Mouse (Mus musculus) left cerebral cortex, adult 2 months (tissue): ENCODE results near the gene Rpa2. TPM values are rescaled to one million over a fixed set of nuclear protein-coding genes. Genes with fewer than 3 reads are reported as not detected.
"Not testable (repeated sequence)": the region's sequence is repeated elsewhere in the genome, so short reads cannot be mapped to it uniquely, and the experiment has no call there.

Experiments used
- DNase-seq, 2 experiments: peaks; one replicate each; pipeline ENCODE4 v3.0.0; 2021 to 2022; ENCODE audit warnings: low spot score in 2 of 2, mixed read lengths in 1 of 2; ENCODE audit errors: extremely low spot score in 1 of 2
- H3K27ac ChIP-seq: fragments of 200-600 bp; 2 replicates; pipeline ENCODE4 v1.8.1; 2022
- H3K4me3 ChIP-seq: fragments of 200-600 bp; 2 replicates; pipeline ENCODE4 v1.8.1; 2022
- CTCF ChIP-seq: fragments of 200-600 bp; IDR thresholded peaks from 2 replicates; pipeline ENCODE4 v1.8.1; 2022; ENCODE audit warnings: antibody characterized with exemption, mild to moderate bottlenecking, moderate library complexity
- intact Hi-C: fragments of 180-260 bp; cut with DNase I; formaldehyde crosslinking; loops from one replicate; pipeline ENCODE4 v1.15.1; 2025
- long read RNA-seq, 2 experiments: library from polyadenylated mRNA; stranded (forward); transcript quantifications; one replicate each; pipeline ENCODE4 v2.0.0; 2021; ENCODE audit warnings: borderline mapping rate in 2 of 2
- total RNA-seq, 2 experiments: library from RNA; stranded (reverse); gene quantifications; 2 replicates each; pipeline ENCODE4 v1.2.3; 2021

Rpa2 gene
- total RNA-seq = 10 to 100 TPM; 13.0 to 16.2 TPM
- long read RNA-seq, experiment 1, transcript Rpa2-201 (9 exons, 1,813 nt) = major isoform, 18 of 23 reads
- long read RNA-seq, experiment 1, partial matches to known transcripts = 4 of 23 reads
- long read RNA-seq, experiment 1, other reads (novel, unspliced or antisense) = 1 of 23 reads
- long read RNA-seq, experiment 2, transcript Rpa2-201 (9 exons, 1,813 nt) = major isoform, 12 of 13 reads
- long read RNA-seq, experiment 2, partial matches to known transcripts = 1 of 13 reads
- long read RNA-seq, experiment 2, other reads (novel, unspliced or antisense) = 0 of 13 reads

DNA sequence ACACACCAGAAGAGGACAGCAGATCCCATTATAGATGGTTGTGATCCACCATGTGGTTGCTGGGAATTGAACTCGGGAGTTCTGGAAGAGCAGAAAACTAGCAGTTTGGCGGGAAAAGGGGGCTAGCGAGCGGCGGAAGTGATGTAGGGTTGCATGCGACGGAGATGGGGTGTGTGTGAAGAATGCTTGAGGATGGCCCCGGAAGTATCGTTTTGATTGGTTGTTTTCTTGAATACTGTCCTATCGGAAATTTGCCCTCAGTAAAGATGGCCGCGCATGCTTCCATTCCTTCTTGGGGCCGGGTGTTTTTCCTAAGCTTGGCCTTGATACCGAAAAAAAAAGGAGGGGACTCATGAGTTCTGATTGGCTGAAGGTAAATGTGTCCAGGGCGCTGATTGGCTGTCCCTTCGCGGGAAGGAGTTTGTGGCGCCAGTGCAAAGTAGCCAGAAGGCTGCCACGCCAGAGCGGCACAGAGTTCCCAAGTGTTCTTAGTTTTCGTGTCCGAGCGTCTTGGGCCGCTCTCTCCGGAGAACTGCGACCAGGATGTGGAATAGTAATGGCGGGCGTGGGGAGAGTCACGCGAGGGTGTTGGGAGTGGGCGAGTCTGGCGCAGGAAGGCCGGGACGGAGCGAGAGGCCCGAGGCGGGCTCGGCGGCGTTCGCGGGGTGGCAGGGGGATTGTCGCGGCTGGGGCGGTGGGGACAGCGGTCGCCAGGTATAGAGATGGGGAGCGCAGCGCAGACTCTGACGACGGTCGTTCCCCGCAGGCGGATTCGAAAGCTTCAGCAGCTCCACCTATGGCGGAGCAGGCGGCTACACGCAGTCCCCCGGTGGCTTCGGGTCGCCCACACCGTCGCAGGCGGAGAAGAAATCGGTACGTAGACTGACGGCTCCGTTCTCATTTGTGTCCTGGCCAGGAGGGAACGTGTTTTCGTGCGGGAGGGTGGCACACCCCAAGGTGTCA, at the start of gene Rpa2:
TSS of gene Rpa2 (plus strand) at position 419 of the 963 bp plus-strand sequence.
- Histone ChIP-seq H3K4me3 (peak within 1 kb of the TSS; percentile 80), H3K27ac (peak within 1 kb of the TSS; percentile 53)
- intact Hi-C loops = loop anchor here (5.0 kb wide), 2 partner anchors 74 to 154 kb away; partner anchors contain the start of genes Fam76a and Ppp1r8
- no peak; the same call in 1 of the 2 replicates for TF ChIP-seq CTCF
- peak; percentile 98 for DNase-seq

DNA sequence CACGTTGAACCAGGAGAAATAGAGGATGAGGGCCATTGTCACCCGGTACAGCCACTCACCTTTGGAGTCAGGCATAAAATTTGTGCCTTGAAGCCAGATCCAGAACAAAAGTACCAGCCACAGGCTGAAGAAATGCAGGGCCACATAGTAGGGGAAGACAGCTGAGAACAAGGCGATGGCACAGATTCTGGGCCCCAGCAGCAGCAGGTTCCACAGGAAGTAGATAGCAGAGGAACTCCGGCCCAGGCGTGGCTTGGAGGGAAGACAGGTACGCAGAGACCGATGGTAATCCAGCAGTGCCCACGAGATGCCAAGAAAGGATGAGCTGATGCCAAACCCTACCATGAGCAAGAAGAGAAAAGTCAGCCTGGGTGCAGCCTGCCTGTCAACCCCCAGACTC, 39.9 kb upstream of the Rpa2 start:
- no peak for TF ChIP-seq CTCF

DNA sequence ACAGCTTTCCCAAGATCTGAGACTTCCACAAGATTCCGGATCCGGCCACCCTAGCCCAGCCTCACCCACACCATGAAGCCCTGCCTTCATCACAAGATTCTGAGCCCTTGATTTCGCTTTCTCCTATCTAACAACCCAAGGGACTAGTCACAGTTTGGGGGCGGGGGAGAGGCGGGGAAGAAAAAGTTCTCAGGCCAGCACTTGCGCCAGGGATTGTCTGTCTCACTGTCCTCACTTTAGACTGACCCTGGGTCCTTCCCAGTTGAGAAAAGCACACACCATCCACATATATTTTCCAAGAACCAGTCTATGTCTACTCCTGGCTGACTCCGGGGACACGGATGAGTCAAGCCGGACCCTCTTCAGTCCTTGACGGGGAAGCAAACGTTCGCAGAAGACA, 36.5 kb upstream of the Rpa2 start:
- TF ChIP-seq CTCF = no peak
- intact Hi-C loops = no loop called here
- Histone ChIP-seq H3K4me3 (peak overlapping the region; percentile 47), H3K27ac (no peak overlapping the region)
- no peak for DNase-seq

More for the DNA sequence above, 39.9 kb upstream of the Rpa2 start:
- Histone ChIP-seq H3K4me3 (no peak overlapping the region), H3K27ac (no peak overlapping the region)
- no peak for DNase-seq
- intact Hi-C loops = no loop called here

DNA sequence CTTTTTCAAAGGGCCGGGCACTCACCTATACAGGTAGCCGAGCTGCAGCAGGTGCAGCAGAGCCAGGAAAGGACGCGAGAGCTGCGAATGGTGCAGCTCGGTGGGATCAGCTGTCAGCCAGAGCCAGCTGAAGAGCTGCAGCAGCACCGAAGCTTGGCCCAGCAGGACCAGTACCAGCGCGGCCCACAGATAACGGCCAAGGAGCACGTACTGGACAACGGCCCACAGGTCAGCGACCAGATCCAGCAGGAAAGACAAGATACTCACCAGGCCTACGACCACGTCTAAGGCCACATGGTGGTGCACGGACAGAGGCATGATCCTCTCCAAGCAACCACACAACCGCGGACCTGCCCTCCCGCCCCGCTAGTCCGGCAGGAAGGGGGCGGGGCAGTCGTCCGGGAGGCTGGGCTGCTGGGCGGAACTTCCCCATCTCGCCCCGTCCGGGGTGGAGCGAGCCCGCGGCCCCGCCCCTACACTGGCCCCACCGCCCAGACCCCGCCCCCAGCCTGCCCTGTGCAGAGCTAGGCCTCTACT, 35.9 kb upstream of the Rpa2 start, which contains the start of gene Xkr8:
TSS of gene Xkr8 (minus strand) at position 399 of the 537 bp plus-strand sequence.
- Histone ChIP-seq H3K4me3 (peak within 1 kb of the TSS; percentile 47), H3K27ac (no peak within 1 kb of the TSS)
- no peak; the same call in 1 of the 2 replicates for TF ChIP-seq CTCF
- intact Hi-C loops = no loop called here
- DNase-seq = peak; percentile 70 to 76

- intact Hi-C loops = no loop called here
These were observed 34.9 kb upstream of the Rpa2 start for GRCm38 (mm10) chr4:132733071-132733770.

GRCm38 (mm10) chr4:132734766-132735165, 33.4 kb upstream of the Rpa2 start:
- intact Hi-C loops = no loop called here
- Histone ChIP-seq H3K27ac (no peak overlapping the region), H3K4me3 (no peak overlapping the region)
- TF ChIP-seq CTCF = no peak
- no peak for DNase-seq

More at GRCm38 (mm10) chr4:132733071-132733770, 34.9 kb upstream of the Rpa2 start:
- no peak overlapping the region for H3K27ac ChIP-seq
- peak; percentile 2; the same call in 1 of the 2 replicates for TF ChIP-seq CTCF
- no peak overlapping the region for H3K4me3 ChIP-seq
- DNase-seq = no peak

- no peak for TF ChIP-seq CTCF
- intact Hi-C loops = no loop called here
- no peak for DNase-seq
- Histone ChIP-seq H3K4me3 (no peak overlapping the region), H3K27ac (no peak overlapping the region)
These were observed 32.7 kb upstream of the Rpa2 start for GRCm38 (mm10) chr4:132735389-132735788.

- Histone ChIP-seq H3K27ac (no peak overlapping the region), H3K4me3 (no peak overlapping the region)
- intact Hi-C loops = no loop called here
- no peak for TF ChIP-seq CTCF
- no peak for DNase-seq
These were observed 32.2 kb upstream of the Rpa2 start for GRCm38 (mm10) chr4:132735894-132736293.

GRCm38 (mm10) chr4:132737154-132737553, 31.0 kb upstream of the Rpa2 start:
- intact Hi-C loops, DNase-seq, H3K4me3 ChIP-seq, H3K27ac ChIP-seq: not testable (repeated sequence)

- intact Hi-C loops = no loop called here
- no peak for TF ChIP-seq CTCF
- Histone ChIP-seq H3K4me3 (no peak overlapping the region), H3K27ac (no peak overlapping the region)
- no peak for DNase-seq
These were observed 26.6 kb upstream of the Rpa2 start for GRCm38 (mm10) chr4:132741491-132741890.
